Mouse (Mus musculus) hindbrain, postnatal 0 days (tissue): ENCODE results near the gene Scly. TPM values are rescaled to one million over a fixed set of nuclear protein-coding genes. Genes with fewer than 3 reads are reported as not detected.

Experiments
- ATAC-seq: fragments of 200-750 bp; cut with Nextera tagmentation; 2 replicates; pipeline ENCODE4 v1.8.0; 2017; ENCODE audit warnings: mild to moderate bottlenecking, moderate TSS enrichment, moderate library complexity
- DNase-seq: peaks from one replicate; pipeline ENCODE4 v3.0.0-alpha.2; 2015; ENCODE audit warnings: low spot score
- H3K27ac ChIP-seq: fragments of 300-500 bp; sonication (generic); 2 replicates; pipeline ENCODE4 v1.5.1; 2014; ENCODE audit warnings: mild to moderate bottlenecking
- H3K27me3 ChIP-seq: fragments of 300-500 bp; sonication (generic); 2 replicates; pipeline ENCODE4 v1.6.1; 2014; ENCODE audit warnings: low read length, mixed read lengths; ENCODE audit not compliant: insufficient read depth
- H3K36me3 ChIP-seq: fragments of 300-500 bp; sonication (generic); 2 replicates; pipeline ENCODE4 v1.6.1; 2014; ENCODE audit warnings: low read length, mixed read lengths; ENCODE audit not compliant: insufficient read depth
- H3K4me1 ChIP-seq: fragments of 300-500 bp; sonication (generic); 2 replicates; pipeline ENCODE4 v1.6.1; 2014; ENCODE audit warnings: antibody characterized with exemption, low read length, mixed read lengths; ENCODE audit not compliant: insufficient read depth
- H3K4me2 ChIP-seq: fragments of 300-500 bp; sonication (generic); 2 replicates; pipeline ENCODE4 v1.6.1; 2014; ENCODE audit warnings: low read depth, mild to moderate bottlenecking, low read length, moderate library complexity, mixed read lengths
- H3K4me3 ChIP-seq: fragments of 300-500 bp; sonication (generic); 2 replicates; pipeline ENCODE4 v1.5.1; 2014; ENCODE audit warnings: low read length
- H3K9ac ChIP-seq: fragments of 300-500 bp; sonication (generic); replicated peaks from 2 replicates; pipeline ENCODE4 v1.6.1; 2014; ENCODE audit warnings: mild to moderate bottlenecking, low read length, moderate library complexity, mixed read lengths
- H3K9me3 ChIP-seq: fragments of 300-500 bp; sonication (generic); 2 replicates; pipeline ENCODE4 v1.6.1; 2016; ENCODE audit warnings: low read length, mixed read lengths
- CTCF ChIP-seq: IDR thresholded peaks from 2 replicates; pipeline ENCODE4 v1.5.1; 2016; ENCODE audit warnings: antibody characterized with exemption, control low read depth, low read depth
- WGBS: fragments of 180-500 bp; shearing (Covaris S2); extraction: QIAGEN DNeasy Blood & Tissue Kit; methylation state at CpG from one replicate; pipeline ENCODE4 v1.1.7; 2014; 5-methylcytosine and 5-hydroxymethylcytosine counted together
- polyA plus RNA-seq: library from polyadenylated mRNA; unstranded; fragments of >200 nt; fragmentation: Nextera tagmentation; extraction: Ambion mirVana; gene quantifications from 2 replicates; pipeline ENCODE4 v1.2.1, GENCODE M21; 2015
- total RNA-seq: library from RNA; depleted of rRNA; stranded (reverse); fragments of >200 nt; gene quantifications from 2 replicates; pipeline ENCODE4 v1.2.3, GENCODE M21; 2014

The Scly gene
- total and polyA plus RNA-seq, 2 experiments from 2014 or later: 9.9 to 15.2 TPM

DNA sequence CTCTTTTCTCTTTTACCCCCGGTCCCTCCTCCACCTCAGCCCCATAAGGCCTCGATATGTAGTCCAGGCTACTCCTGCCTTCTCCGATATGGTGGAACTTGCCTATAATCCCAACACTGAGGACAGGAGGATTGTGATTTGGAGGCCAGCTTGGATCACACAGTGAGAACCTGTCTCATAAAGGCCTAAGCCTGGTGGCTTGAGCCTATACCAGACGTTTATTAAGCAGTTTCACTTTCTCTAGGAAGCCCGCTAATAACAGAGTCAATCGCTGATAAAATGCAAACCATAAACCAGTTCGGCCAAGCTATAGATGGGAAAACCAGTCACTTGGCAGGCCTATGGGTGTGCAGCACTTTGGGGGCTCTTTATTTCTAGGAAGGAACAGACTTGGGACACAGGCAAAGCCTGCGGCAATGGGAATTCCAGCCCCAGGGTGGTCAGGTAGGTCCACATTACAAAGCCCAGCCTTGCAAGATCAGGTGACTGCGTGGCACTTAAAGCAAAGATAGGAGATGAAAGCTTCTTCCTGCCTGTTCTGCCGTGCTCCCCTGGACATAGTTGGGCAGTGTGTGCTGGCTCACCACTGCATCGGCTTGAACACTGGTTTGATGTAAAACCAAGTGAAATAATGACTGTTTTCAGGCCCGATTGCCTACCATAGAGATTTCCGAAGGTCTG, 1.0 kb downstream of the Scly start:
- Histone ChIP-seq H3K4me3 (peak overlapping the region; percentile 80), H3K4me2 (peak overlapping the region; percentile 82), H3K4me1 (peaks cover 5% of the 10 kb centered on the region; the same call in 1 of the 2 replicates), H3K9me3 (no peaks in the 10 kb centered on the region), H3K9ac (peak overlapping the region; percentile 69; the same call in 1 of the 2 replicates), H3K36me3 (no peaks in the 10 kb centered on the region), H3K27me3 (no peaks in the 10 kb centered on the region), H3K27ac (no peak overlapping the region)
- 82% methylated on average over 13 of the region's 13 CpGs for WGBS
- DNase-seq (no peak), ATAC-seq (no peak)
- no peak for TF ChIP-seq CTCF

DNA sequence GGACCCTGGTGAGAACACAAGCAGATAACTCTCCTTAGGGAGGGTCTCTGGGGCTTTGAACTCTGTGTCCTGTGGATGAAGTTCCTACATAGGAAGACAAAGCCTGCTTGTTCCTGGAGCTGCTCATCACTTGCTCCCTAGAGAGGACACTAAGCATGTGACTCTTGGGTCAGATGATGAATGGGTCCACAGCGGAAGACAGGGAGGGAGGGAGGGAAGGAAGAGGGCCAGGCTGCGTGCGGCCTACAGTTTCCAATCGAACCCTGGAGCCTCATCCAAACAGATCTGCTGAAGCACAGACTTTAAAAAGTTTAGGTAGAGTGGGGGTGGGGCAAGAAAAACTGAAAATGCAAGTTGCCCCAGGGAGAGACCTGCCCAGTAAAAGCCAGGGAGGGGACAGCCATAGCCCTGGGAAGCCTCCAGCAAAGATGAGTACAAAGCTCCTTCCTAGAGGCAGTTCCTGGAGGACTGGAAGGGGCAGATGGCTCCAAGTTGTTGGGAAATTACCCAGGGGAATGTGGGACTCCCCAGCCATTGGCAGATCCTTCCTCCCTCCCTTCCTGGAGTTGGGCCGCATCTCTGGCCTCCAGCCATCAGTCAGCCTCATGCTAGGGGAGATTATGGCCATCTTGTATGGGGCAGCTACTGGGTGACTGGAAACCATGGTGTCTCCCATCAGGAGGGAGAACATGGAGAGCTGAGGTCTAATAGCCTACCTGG, 1.7 kb downstream of the Scly start:
- Histone ChIP-seq H3K27ac (no peak overlapping the region), H3K4me2 (no peak overlapping the region), H3K9me3 (no peaks in the 10 kb centered on the region), H3K4me1 (peaks cover 5% of the 10 kb centered on the region; the same call in 1 of the 2 replicates), H3K9ac (no peak overlapping the region), H3K4me3 (no peak overlapping the region), H3K27me3 (no peaks in the 10 kb centered on the region), H3K36me3 (no peaks in the 10 kb centered on the region)
- TF ChIP-seq CTCF: no peak
- WGBS: 80% methylated on average over 5 of the region's 5 CpGs
- DNase-seq: peak; percentile 46
- no peak for ATAC-seq

DNA sequence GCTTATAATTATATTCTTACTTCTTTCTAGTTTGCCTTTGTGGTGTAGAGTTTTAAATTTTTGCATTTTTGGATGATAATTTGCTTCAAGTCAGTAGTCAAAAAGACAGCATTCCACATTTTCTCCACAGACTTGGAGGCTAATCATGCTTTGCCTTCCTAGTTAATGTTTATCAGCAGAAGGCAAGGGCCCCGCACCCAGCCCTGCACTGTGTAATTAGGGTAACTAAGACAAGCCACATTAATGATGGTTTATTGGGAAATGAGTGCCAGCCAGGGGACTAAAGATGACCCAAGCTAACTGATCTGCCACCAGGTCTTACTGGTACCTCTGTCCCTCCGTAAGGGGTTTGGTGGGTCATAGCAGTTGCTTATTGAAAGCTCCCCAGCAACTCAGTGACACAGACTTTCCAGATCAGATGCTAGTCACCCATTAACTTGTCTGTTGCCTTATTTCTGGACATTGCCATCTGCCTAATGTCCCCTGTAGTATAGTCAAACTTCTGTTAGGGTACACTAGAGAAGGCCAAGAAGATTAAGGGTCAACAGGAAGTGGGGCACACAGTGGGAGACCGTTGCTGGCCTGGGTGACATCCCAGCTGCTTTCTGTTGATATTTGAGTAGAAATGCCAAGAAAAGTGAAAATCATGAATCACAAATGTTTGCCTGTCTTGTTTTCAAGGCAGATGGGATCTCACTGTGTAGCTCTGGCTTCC, 3.2 kb downstream of the Scly start:
- 89% methylated on average over 3 of the region's 3 CpGs for WGBS
- no peak for TF ChIP-seq CTCF
- ATAC-seq: no peak
- Histone ChIP-seq H3K4me1 (peaks cover 5% of the 10 kb centered on the region; the same call in 1 of the 2 replicates), H3K9me3 (no peaks in the 10 kb centered on the region), H3K27me3 (no peaks in the 10 kb centered on the region), H3K9ac (no peak overlapping the region), H3K4me3 (no peak overlapping the region), H3K36me3 (peaks cover 5% of the 10 kb centered on the region; the same call in 1 of the 2 replicates), H3K4me2 (no peak overlapping the region), H3K27ac (no peak overlapping the region)
- DNase-seq: no peak

DNA sequence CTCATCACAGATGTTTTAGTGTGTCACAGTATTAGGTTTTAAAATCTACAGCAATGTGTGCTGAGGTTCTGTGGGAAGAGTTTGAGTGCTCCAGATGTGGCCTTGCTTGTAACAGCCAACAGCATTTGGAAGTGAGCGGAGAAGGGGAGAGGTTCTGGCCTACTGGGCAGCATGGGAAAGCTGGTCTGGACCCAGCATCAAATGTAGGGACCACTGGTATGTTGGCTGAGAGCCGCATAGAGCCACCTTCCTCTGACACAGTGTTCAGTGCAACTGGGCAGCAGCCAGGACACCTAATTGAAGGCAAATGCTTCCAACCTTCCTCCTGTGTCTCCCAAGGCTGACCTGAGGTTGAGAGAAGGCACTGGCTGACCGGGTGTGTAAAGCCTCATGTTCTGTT, 3.9 kb downstream of the Scly start:
- TF ChIP-seq CTCF: no peak
- no peak for ATAC-seq
- no peak overlapping the region for H3K9ac ChIP-seq
- no peaks in the 10 kb centered on the region for H3K9me3 ChIP-seq
- WGBS: 87% methylated on average over 3 of the region's 3 CpGs
- H3K36me3 ChIP-seq: peaks cover 5% of the 10 kb centered on the region; the same call in 1 of the 2 replicates
- DNase-seq: no peak
- H3K4me3 ChIP-seq: no peak overlapping the region
- no peaks in the 10 kb centered on the region for H3K27me3 ChIP-seq
- H3K4me1 ChIP-seq: peaks cover 5% of the 10 kb centered on the region; the same call in 1 of the 2 replicates
- no peak overlapping the region for H3K4me2 ChIP-seq
- no peak overlapping the region for H3K27ac ChIP-seq

DNA sequence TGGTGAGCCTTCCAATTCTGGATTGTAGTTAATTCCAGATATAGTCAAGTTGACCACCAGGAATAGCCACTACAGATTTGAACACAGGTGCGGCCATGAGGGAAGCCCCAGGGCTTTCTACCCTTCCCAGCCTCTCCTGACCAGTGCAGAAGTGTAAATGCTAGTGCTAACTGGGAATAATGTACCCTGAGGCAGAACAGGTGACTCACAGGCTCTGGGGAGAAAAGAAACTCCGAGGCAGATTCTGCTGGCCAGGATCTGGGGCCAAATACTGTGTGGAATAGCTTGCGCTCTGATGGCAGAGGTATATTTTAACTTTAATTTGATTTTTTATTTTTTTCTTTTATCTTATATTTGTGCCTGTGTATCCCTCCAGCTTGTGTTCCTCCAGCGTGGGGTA, 6.5 kb downstream of the Scly start:
- ATAC-seq (no peak), DNase-seq (no peak)
- no peaks in the 10 kb centered on the region for H3K4me1 ChIP-seq
- no peak overlapping the region for H3K27ac ChIP-seq
- no peak overlapping the region for H3K4me2 ChIP-seq
- peaks cover 17% of the 10 kb centered on the region; the same call in 1 of the 2 replicates for H3K36me3 ChIP-seq
- TF ChIP-seq CTCF: no peak
- no peaks in the 10 kb centered on the region for H3K9me3 ChIP-seq
- no peak overlapping the region for H3K4me3 ChIP-seq
- WGBS: 91% methylated on average over 4 of the region's 4 CpGs
- no peak overlapping the region for H3K9ac ChIP-seq
- no peaks in the 10 kb centered on the region for H3K27me3 ChIP-seq

DNA sequence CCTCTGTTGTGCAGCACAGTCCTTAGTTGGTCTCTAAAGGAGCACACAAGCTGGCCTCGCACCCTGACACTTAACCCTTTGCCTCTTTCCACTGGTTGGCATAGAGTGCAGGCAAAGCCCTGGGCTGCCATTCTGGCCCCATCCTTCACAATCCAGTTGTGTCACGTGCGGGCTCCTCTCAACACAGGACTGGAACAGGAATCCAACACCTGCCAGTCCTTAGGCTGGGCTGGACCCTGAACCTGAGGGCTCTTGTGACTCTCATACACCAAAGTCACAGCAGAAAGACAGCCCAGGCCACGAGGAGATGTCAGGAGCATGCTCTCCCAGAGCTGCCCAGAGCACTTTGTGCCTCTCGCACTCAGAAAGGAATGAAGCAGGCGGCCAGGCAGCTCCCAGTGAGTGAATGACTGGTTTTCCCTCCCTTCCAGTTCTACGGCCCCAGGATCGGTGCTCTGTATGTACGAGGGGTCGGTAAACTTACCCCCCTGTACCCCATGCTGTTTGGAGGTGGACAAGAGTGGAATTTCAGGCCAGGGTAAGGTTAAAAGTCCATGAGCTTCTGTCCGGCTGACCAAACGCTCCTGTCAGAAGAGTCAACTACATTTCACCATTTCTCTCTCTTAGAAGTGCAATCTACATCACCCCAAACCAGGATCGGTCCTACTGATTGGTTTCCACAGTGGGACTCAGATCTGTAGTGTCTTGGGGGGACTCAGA, 11.4 kb downstream of the Scly start:
- no peak overlapping the region for H3K4me3 ChIP-seq
- WGBS: 92% methylated on average over 13 of the region's 13 CpGs
- no peaks in the 10 kb centered on the region for H3K27me3 ChIP-seq
- H3K4me2 ChIP-seq: no peak overlapping the region
- no peaks in the 10 kb centered on the region for H3K9me3 ChIP-seq
- TF ChIP-seq CTCF: no peak
- DNase-seq (no peak), ATAC-seq (no peak)
- H3K4me1 ChIP-seq: no peaks in the 10 kb centered on the region
- H3K9ac ChIP-seq: no peak overlapping the region
- no peak overlapping the region for H3K27ac ChIP-seq
- H3K36me3 ChIP-seq: peaks cover 28% of the 10 kb centered on the region
